Mouse (Mus musculus): ENCODE measurements around the gene Zfp597. TPM values are rescaled to one million over a fixed set of nuclear protein-coding genes. Genes with fewer than 3 reads are reported as not detected.

The Zfp597 gene
- polyA plus RNA-seq (2016; fragmentation: Nextera tagmentation; extraction: Ambion mirVana) = 5.4 and 6.5 TPM in 2 replicates

GRCm38 (mm10) chr16:3884201-3885064 is at the start of gene Zfp597, which contains the start of gene Gm20695:
Gene Zfp597 (minus strand): TSS chr16:3884561.
Gene Gm20695 (plus strand): TSS chr16:3884648.
- no peaks in the 10 kb centered on the region for H3K9me3 ChIP-seq
- H3K27ac ChIP-seq = peak within 1 kb of the TSS; percentile 96
- H3K4me1 ChIP-seq = peaks cover 13% of the 10 kb centered on the region
- no peaks in the 10 kb centered on the region for H3K27me3 ChIP-seq (ENCODE audit: insufficient read depth, poor library complexity, severe bottlenecking)
- H3K4me3 ChIP-seq = peak within 1 kb of the TSS; percentile 97
- peaks cover 9% of the 10 kb centered on the region for H3K36me3 ChIP-seq
- under 1% methylated on average over 88 of the region's 88 CpGs for WGBS
- DNase-seq (ENCODE audit: low spot score) = peak; percentile 97

DNA sequence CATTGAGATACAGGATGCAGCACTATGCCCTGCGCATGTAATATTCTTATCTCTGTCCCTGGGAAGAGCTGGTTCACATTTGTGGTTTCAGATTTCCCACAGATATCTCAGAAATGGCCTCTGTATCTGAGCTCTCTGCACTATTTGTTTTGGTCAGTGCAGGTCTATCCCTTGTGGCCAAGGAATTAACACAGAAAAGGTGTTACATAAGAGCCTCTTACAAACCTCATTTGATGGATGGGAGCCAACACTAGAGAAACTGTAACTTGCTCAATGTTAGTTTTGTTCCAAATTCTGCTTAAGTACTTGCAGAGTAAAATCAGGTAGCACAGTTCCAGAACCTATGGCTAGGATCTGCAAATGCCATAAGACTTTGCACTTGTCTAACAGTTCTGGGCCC is 49.7 kb upstream of the Zfp597 start:
- Histone ChIP-seq H3K9me3 (no peaks in the 10 kb centered on the region), H3K27me3 (ENCODE audit: insufficient read depth, poor library complexity, severe bottlenecking) (no peaks in the 10 kb centered on the region), H3K36me3 (peaks cover 56% of the 10 kb centered on the region), H3K4me1 (no peaks in the 10 kb centered on the region), H3K4me3 (no peak overlapping the region), H3K27ac (no peak overlapping the region)
- WGBS = 91% methylated on average over 1 of the region's 1 CpGs
- DNase-seq (ENCODE audit: low spot score) = no peak

DNA sequence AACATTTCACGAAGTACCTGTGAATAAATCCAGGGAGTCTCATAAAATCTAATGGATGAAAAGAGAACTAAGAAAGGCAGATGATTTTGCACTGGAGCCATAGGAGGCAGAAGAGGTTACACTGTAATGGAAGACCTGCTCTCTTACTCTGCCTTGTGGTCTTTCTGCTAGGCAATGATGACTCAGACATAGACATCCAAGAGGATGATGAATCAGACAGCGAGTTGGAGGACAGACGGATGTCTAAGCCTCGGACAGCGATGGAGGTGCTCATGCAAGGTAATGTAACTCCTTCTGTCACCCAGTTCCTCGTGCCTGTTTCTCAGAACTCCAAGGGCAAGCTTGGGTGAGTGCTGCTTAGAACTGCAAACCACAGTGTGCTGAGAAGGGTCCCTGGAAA is 49.2 kb upstream of the Zfp597 start:
- H3K4me3 ChIP-seq = no peak overlapping the region
- 89% methylated on average over 6 of the region's 6 CpGs for WGBS
- H3K27me3 ChIP-seq (ENCODE audit: insufficient read depth, poor library complexity, severe bottlenecking) = no peaks in the 10 kb centered on the region
- no peak for DNase-seq (ENCODE audit: low spot score)
- H3K27ac ChIP-seq = no peak overlapping the region
- no peaks in the 10 kb centered on the region for H3K9me3 ChIP-seq
- peaks cover 51% of the 10 kb centered on the region for H3K36me3 ChIP-seq
- no peaks in the 10 kb centered on the region for H3K4me1 ChIP-seq

DNA sequence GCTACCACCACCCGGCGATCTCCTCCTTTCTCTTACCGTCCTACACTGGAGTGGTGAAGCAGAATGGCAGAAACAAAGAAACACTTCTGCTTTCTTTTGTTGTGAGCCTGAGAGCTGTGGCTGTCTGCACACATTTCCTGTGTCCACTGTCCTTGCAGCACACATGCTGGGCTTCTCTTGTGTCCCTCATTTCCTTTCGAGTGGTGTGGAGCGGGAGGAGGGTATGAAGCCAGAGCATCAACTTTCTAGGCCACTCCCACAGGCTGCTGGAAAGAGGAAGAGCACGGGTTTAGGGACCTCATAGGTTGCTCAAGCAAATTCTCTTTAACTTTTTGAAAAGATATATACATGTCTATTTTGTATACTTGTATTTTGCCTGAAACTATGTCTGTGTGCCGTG is 44.8 kb upstream of the Zfp597 start:
- Histone ChIP-seq H3K27ac (no peak overlapping the region), H3K9me3 (no peaks in the 10 kb centered on the region), H3K27me3 (ENCODE audit: insufficient read depth, poor library complexity, severe bottlenecking) (no peaks in the 10 kb centered on the region), H3K4me3 (no peak overlapping the region), H3K4me1 (no peaks in the 10 kb centered on the region), H3K36me3 (peaks cover 37% of the 10 kb centered on the region)
- no peak for DNase-seq (ENCODE audit: low spot score)
- 76% methylated on average over 7 of the region's 7 CpGs for WGBS

GRCm38 (mm10) chr16:3928582-3928981 is 44.2 kb upstream of the Zfp597 start:
- H3K27me3 ChIP-seq (ENCODE audit: insufficient read depth, poor library complexity, severe bottlenecking) = no peaks in the 10 kb centered on the region
- DNase-seq (ENCODE audit: low spot score) = no peak
- no peak overlapping the region for H3K27ac ChIP-seq
- H3K9me3 ChIP-seq = no peaks in the 10 kb centered on the region
- WGBS = 50% methylated on average over 1 of the region's 1 CpGs
- H3K4me1 ChIP-seq = no peaks in the 10 kb centered on the region
- peaks cover 37% of the 10 kb centered on the region for H3K36me3 ChIP-seq
- H3K4me3 ChIP-seq = no peak overlapping the region

- H3K9me3 ChIP-seq = no peaks in the 10 kb centered on the region
- H3K4me1 ChIP-seq = no peaks in the 10 kb centered on the region
- H3K27me3 ChIP-seq (ENCODE audit: insufficient read depth, poor library complexity, severe bottlenecking) = no peaks in the 10 kb centered on the region
- WGBS = 79% methylated on average over 4 of the region's 4 CpGs
- peaks cover 42% of the 10 kb centered on the region for H3K36me3 ChIP-seq
- H3K4me3 ChIP-seq = no peak overlapping the region
- no peak overlapping the region for H3K27ac ChIP-seq
- no peak for DNase-seq (ENCODE audit: low spot score)
Measured at GRCm38 (mm10) chr16:3923966-3924365, 39.6 kb upstream of the Zfp597 start.

DNA sequence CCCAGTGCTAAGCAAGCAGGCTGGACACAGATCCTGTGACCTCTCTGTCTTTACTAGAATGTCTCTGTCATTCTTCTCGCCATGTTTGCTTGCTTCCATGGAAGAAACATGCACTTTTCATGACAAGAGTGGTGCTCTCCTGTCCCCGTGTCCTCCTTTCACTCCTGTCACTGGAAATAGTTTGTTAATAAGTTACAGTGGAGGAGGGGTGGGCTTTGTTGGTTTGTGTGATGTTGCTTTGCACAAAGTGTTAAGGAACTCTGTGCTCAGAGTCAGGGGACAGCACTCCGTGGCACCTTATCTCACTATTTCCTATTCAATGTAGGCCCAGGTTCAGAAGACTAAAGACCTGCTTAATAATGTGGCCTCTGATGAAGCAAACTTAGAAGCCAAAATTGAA is 39.2 kb upstream of the Zfp597 start:
- Histone ChIP-seq H3K9me3 (no peaks in the 10 kb centered on the region), H3K27me3 (ENCODE audit: insufficient read depth, poor library complexity, severe bottlenecking) (no peaks in the 10 kb centered on the region)

DNA sequence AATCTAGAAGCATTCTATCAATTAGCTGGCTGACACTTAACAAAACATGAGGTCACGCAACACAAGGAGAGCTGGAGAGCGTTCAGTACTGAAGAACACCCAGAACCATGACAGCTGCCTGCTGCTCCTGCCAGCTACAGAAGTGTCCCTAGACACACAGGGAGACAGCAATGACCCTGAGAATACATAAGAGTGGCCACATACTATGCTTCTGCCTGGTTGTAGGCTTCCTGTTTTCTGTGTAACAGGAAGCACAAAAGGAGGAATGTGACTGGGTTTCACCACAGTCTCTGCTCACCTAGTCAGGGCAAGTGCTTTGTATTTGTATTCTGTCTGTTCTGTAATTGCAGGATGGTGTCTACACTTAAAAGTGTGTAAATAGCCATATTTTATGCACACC is 36.4 kb upstream of the Zfp597 start:
- 86% methylated on average over 2 of the region's 2 CpGs for WGBS
- H3K4me1 ChIP-seq = no peaks in the 10 kb centered on the region
- no peak overlapping the region for H3K4me3 ChIP-seq
- no peaks in the 10 kb centered on the region for H3K9me3 ChIP-seq
- H3K27me3 ChIP-seq (ENCODE audit: insufficient read depth, poor library complexity, severe bottlenecking) = no peaks in the 10 kb centered on the region
- no peak for DNase-seq (ENCODE audit: low spot score)
- H3K27ac ChIP-seq = no peak overlapping the region
- peaks cover 44% of the 10 kb centered on the region for H3K36me3 ChIP-seq

More for the DNA sequence above, 39.2 kb upstream of the Zfp597 start:
- Histone ChIP-seq H3K4me3 (no peak overlapping the region), H3K4me1 (no peaks in the 10 kb centered on the region), H3K27ac (no peak overlapping the region), H3K36me3 (peaks cover 42% of the 10 kb centered on the region)
- DNase-seq (ENCODE audit: low spot score) = no peak
- WGBS = 85% methylated on average over 3 of the region's 3 CpGs

- no peaks in the 10 kb centered on the region for H3K27me3 ChIP-seq (ENCODE audit: insufficient read depth, poor library complexity, severe bottlenecking)
- peak overlapping the region; percentile 63 for H3K4me3 ChIP-seq
- peak overlapping the region; percentile 89 for H3K27ac ChIP-seq
- 12% methylated on average over 20 of the region's 20 CpGs for WGBS
- H3K36me3 ChIP-seq = peaks cover 48% of the 10 kb centered on the region
- DNase-seq (ENCODE audit: low spot score) = no peak
- H3K4me1 ChIP-seq = peaks cover 11% of the 10 kb centered on the region
- no peaks in the 10 kb centered on the region for H3K9me3 ChIP-seq
Measured at GRCm38 (mm10) chr16:3909118-3909517, 24.8 kb upstream of the Zfp597 start.

DNA sequence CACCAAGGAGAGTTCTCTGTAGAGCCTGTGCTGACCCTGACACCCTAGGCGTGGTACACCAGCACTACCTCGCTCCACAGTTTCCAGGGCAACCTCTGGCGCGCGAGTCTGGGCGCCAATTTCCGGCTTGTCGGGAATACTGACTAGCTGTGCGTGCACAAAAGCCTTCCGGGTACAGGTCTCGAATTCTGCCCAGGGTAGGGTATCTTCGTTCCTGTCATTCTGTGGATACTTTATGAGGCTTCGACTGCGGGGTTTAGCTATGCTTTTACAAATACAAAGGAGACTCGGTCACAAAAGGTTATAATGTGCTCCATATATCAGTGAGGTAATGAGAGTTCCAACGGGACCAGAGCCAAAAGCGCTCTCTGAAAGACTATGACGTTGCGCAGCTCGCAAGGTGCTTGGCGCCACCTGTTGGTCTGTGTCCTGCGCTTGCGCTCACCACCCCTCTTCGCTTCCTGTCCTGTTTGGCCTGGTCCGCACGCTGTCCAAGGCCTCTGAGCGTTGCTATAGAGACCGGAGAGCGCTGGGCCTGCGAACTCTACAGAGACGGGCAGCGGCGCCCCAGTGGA is 24.3 kb upstream of the Zfp597 start, which contains the start of the genes 1700037C18Rik and Cluap1:
Gene 1700037C18Rik (minus strand): TSS at position 153 of the 575 bp plus-strand sequence.
Gene Cluap1 (plus strand): TSS at position 265 of the 575 bp plus-strand sequence.
- under 1% methylated on average over 33 of the region's 33 CpGs for WGBS
- Histone ChIP-seq H3K27ac (peak within 1 kb of the TSS; percentile 89), H3K27me3 (ENCODE audit: insufficient read depth, poor library complexity, severe bottlenecking) (no peaks in the 10 kb centered on the region), H3K4me3 (peak within 1 kb of the TSS; percentile 63), H3K9me3 (no peaks in the 10 kb centered on the region), H3K36me3 (peaks cover 49% of the 10 kb centered on the region), H3K4me1 (peaks cover 11% of the 10 kb centered on the region)
- DNase-seq (ENCODE audit: low spot score) = peak; percentile 97

GRCm38 (mm10) chr16:3907471-3907870 is 23.1 kb upstream of the Zfp597 start:
- Histone ChIP-seq H3K27ac (no peak overlapping the region), H3K9me3 (no peaks in the 10 kb centered on the region), H3K4me1 (peaks cover 11% of the 10 kb centered on the region), H3K36me3 (peaks cover 48% of the 10 kb centered on the region), H3K27me3 (ENCODE audit: insufficient read depth, poor library complexity, severe bottlenecking) (no peaks in the 10 kb centered on the region), H3K4me3 (no peak overlapping the region)
- DNase-seq (ENCODE audit: low spot score) = no peak
- 72% methylated on average over 2 of the region's 2 CpGs for WGBS

- 96% methylated on average over 1 of the region's 1 CpGs for WGBS
- peaks cover 62% of the 10 kb centered on the region for H3K36me3 ChIP-seq
- DNase-seq (ENCODE audit: low spot score) = no peak
- peaks cover 8% of the 10 kb centered on the region; the same call in 1 of the 2 replicates for H3K4me1 ChIP-seq
- H3K27ac ChIP-seq = no peak overlapping the region
- H3K9me3 ChIP-seq = no peaks in the 10 kb centered on the region
- no peak overlapping the region for H3K4me3 ChIP-seq
- no peaks in the 10 kb centered on the region for H3K27me3 ChIP-seq (ENCODE audit: insufficient read depth, poor library complexity, severe bottlenecking)
Measured at GRCm38 (mm10) chr16:3896553-3896952, 12.2 kb upstream of the Zfp597 start.

- H3K36me3 ChIP-seq = peaks cover 57% of the 10 kb centered on the region
- no peak overlapping the region for H3K27ac ChIP-seq
Measured at GRCm38 (mm10) chr16:3896046-3896445, 11.7 kb upstream of the Zfp597 start.

More at GRCm38 (mm10) chr16:3896046-3896445, 11.7 kb upstream of the Zfp597 start:
- Histone ChIP-seq H3K27me3 (ENCODE audit: insufficient read depth, poor library complexity, severe bottlenecking) (no peaks in the 10 kb centered on the region), H3K4me1 (peaks cover 8% of the 10 kb centered on the region; the same call in 1 of the 2 replicates), H3K4me3 (no peak overlapping the region), H3K9me3 (no peaks in the 10 kb centered on the region)
- WGBS = 83% methylated on average over 6 of the region's 6 CpGs
- DNase-seq (ENCODE audit: low spot score) = no peak

Data from heart, embryonic 10.5 days (tissue).